Mouse (Mus musculus) heart, adult 2 months (tissue): ENCODE measurements around the gene Brd1. TPM values are rescaled to one million over a fixed set of nuclear protein-coding genes. Genes with fewer than 3 reads are reported as not detected.

Source experiments
- DNase-seq, 2 experiments: peaks; one replicate each; pipeline ENCODE4 v3.0.0; 2021
- H3K27ac ChIP-seq: fragments of 200-600 bp; 2 replicates; pipeline ENCODE4 v1.8.1; 2022
- H3K27me3 ChIP-seq: fragments of 200-500 bp; 2 replicates; pipeline ENCODE4 v1.6.1; 2012; ENCODE audit warnings: mild to moderate bottlenecking, low read length, inconsistent platforms, mixed read lengths; ENCODE audit not compliant: control insufficient read depth, insufficient read depth
- H3K36me3 ChIP-seq: fragments of 200-500 bp; 2 replicates; pipeline ENCODE4 v1.6.1; 2012; ENCODE audit warnings: low read length, inconsistent platforms; ENCODE audit not compliant: control insufficient read depth, insufficient read depth
- H3K4me1 ChIP-seq: fragments of 200-500 bp; 2 replicates; pipeline ENCODE4 v1.6.1; 2011; ENCODE audit warnings: low read length; ENCODE audit not compliant: control insufficient read depth, insufficient read depth
- H3K4me3 ChIP-seq: fragments of 200-600 bp; 2 replicates; pipeline ENCODE4 v1.8.1; 2022
- H3K79me2 ChIP-seq: fragments of 200-500 bp; replicated peaks from 2 replicates; pipeline ENCODE4 v1.6.1; 2012; ENCODE audit warnings: mild to moderate bottlenecking, inconsistent platforms, low read length, moderate library complexity, mixed read lengths; ENCODE audit not compliant: control insufficient read depth, insufficient read depth
- H3K9ac ChIP-seq: fragments of 200-500 bp; 2 replicates; pipeline ENCODE4 v1.6.1; 2012; ENCODE audit warnings: low read depth, mild to moderate bottlenecking, control low read depth, inconsistent platforms, low read length, mixed read lengths
- CTCF ChIP-seq: fragments of 200-600 bp; IDR thresholded peaks from 2 replicates; pipeline ENCODE4 v1.8.1; 2022; ENCODE audit warnings: antibody characterized with exemption, mild to moderate bottlenecking, moderate library complexity
- EP300 ChIP-seq: fragments of 200-500 bp; IDR thresholded peaks from 2 replicates; pipeline ENCODE4 v1.6.1; 2011; ENCODE audit warnings: low read depth, low read length, control low read depth; ENCODE audit not compliant: insufficient read depth
- POLR2A ChIP-seq: fragments of 200-500 bp; IDR thresholded peaks from 2 replicates; pipeline ENCODE4 v1.6.1; 2011; ENCODE audit warnings: mild to moderate bottlenecking, low read depth, low read length, control low read depth; ENCODE audit not compliant: insufficient read depth
- WGBS: fragments of 180-500 bp; shearing (Covaris S2); methylation state at CpG from one replicate; pipeline ENCODE4 v1.1.7; 2018; 5-methylcytosine and 5-hydroxymethylcytosine counted together
- intact Hi-C: fragments of 180-260 bp; cut with DNase I; formaldehyde crosslinking; loops from one replicate; pipeline ENCODE4 v1.15.1; 2025
- polyA plus RNA-seq: library from polyadenylated mRNA; depleted of rRNA; stranded (reverse); fragments of >200 nt; gene quantifications from 2 replicates; pipeline ENCODE4 v1.2.3, GENCODE M21; 2012
- total RNA-seq, 2 experiments: library from RNA; stranded (reverse); gene quantifications; 2 replicates each; pipeline ENCODE4 v1.2.3; 2021

Brd1 gene
- total and polyA plus RNA-seq, 3 experiments, result 7.7 to 31.0 (median 28.7) TPM

DNA sequence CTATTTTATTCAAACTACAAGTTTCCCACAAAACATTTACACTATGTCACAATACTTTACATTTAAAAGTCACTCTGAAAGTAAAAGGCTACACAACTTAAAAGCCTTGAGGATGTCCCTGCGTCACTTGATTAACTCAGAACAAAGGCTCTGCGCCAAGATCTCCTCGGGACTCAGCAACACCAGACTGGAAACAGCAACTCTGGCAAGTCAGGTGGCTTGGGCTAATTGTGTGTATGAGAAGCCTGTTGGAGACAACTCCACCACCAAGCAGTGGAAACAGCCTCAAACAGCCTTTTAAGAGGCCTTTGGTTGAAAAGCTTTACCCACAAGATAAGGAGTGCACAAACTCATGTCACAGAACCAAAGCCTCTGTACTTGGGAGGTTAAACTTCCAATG, 31.5 kb downstream of the Brd1 start:
- peak overlapping the region; percentile 50 for H3K27ac ChIP-seq
- H3K4me3 ChIP-seq, result no peak overlapping the region
- no peak overlapping the region for H3K9ac ChIP-seq
- peaks cover 5% of the 10 kb centered on the region; the same call in 1 of the 2 replicates for H3K36me3 ChIP-seq
- peak in 1 of 2 experiments; percentile 62 for DNase-seq
- H3K4me1 ChIP-seq, result no peaks in the 10 kb centered on the region
- H3K79me2 ChIP-seq, result peaks cover 6% of the 10 kb centered on the region
- TF ChIP-seq EP300 (0 out of 2 replicates have a peak, but pooled peaks have one; percentile 56), CTCF (no peak)
- 27% methylated on average over 3 of the region's 3 CpGs for WGBS
- intact Hi-C loops, result no loop called here
- no peaks in the 10 kb centered on the region for H3K27me3 ChIP-seq

GRCm38 (mm10) chr15:88700759-88701158, 33.3 kb downstream of the Brd1 start:
- intact Hi-C loops, result no loop called here
- TF ChIP-seq EP300 (no peak), CTCF (no peak), POLR2A (no peak)
- Histone ChIP-seq H3K27ac (no peak overlapping the region), H3K9ac (no peak overlapping the region), H3K79me2 (peaks cover 2% of the 10 kb centered on the region), H3K4me3 (no peak overlapping the region), H3K27me3 (no peaks in the 10 kb centered on the region), H3K36me3 (peaks cover 5% of the 10 kb centered on the region; the same call in 1 of the 2 replicates), H3K4me1 (no peaks in the 10 kb centered on the region)
- no peak for DNase-seq
- WGBS, result 88% methylated on average over 18 of the region's 18 CpGs

GRCm38 (mm10) chr15:88699508-88699907, 34.5 kb downstream of the Brd1 start:
- H3K9ac ChIP-seq, result no peak overlapping the region
- peaks cover 2% of the 10 kb centered on the region; the same call in 1 of the 2 replicates for H3K4me1 ChIP-seq
- no peak overlapping the region for H3K27ac ChIP-seq
- no peak overlapping the region for H3K4me3 ChIP-seq
- H3K36me3 ChIP-seq, result peaks cover 5% of the 10 kb centered on the region; the same call in 1 of the 2 replicates
- no peaks in the 10 kb centered on the region for H3K27me3 ChIP-seq
- intact Hi-C loops, result no loop called here
- DNase-seq, result no peak
- TF ChIP-seq EP300 (no peak), POLR2A (no peak), CTCF (no peak)
- no peaks in the 10 kb centered on the region; the same call in none of the 2 replicates for H3K79me2 ChIP-seq
- 74% methylated on average over 5 of the region's 5 CpGs for WGBS

DNA sequence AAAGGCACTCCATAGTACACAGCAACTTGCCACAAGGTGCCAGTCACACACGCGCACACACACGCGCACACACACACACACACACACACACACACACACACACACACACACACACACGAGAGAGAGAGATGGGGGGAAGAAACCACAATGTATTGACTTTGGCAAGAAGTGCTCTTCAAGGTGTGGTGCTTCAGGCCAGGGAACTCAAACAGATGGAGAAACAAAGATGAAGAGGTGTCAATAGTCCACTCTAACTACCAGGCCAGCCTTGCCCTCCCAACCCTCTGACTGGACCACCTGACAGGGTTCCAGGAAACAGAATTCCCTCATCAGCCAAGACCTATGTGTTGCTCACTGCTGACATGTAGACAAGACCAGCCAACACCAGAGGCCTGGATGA, 36.4 kb downstream of the Brd1 start:
- intact Hi-C loops, result no loop called here
- WGBS, result 84% methylated on average over 5 of the region's 5 CpGs

DNA sequence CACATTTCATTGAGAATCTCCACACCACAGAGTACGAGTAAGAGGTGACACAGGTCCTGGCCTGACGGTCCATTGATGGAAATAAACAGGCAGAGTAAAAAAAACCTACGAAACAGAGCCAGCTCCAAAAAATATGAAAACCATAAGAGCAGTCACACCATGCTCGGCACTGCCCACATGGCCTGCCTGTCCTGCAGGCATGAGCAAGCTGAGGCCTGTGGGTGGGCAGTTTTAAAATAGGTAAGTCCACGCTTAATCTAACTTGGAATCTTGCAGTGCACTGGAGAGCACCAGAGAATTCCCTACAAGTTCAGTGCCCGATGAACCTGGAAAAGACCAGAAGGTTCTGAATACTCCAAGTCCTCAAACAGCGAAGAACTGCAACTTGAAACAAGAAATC, 38.0 kb downstream of the Brd1 start:
- Histone ChIP-seq H3K27me3 (no peaks in the 10 kb centered on the region), H3K27ac (no peak overlapping the region), H3K36me3 (no peaks in the 10 kb centered on the region; the same call in 1 of the 2 replicates), H3K9ac (no peak overlapping the region), H3K4me1 (peaks cover 2% of the 10 kb centered on the region; the same call in 1 of the 2 replicates), H3K79me2 (no peaks in the 10 kb centered on the region; the same call in 1 of the 2 replicates), H3K4me3 (no peak overlapping the region)
- 90% methylated on average over 7 of the region's 7 CpGs for WGBS
- no peak for DNase-seq
- intact Hi-C loops, result no loop called here
- TF ChIP-seq EP300 (no peak), POLR2A (no peak), CTCF (no peak)

More for the DNA sequence above, 36.4 kb downstream of the Brd1 start:
- no peak for DNase-seq
- no peaks in the 10 kb centered on the region for H3K27me3 ChIP-seq
- TF ChIP-seq CTCF (no peak), POLR2A (no peak), EP300 (no peak)
- H3K36me3 ChIP-seq, result peaks cover 2% of the 10 kb centered on the region; the same call in 1 of the 2 replicates
- no peak overlapping the region for H3K9ac ChIP-seq
- H3K27ac ChIP-seq, result no peak overlapping the region
- H3K4me3 ChIP-seq, result no peak overlapping the region
- H3K79me2 ChIP-seq, result no peaks in the 10 kb centered on the region; the same call in 1 of the 2 replicates
- peaks cover 2% of the 10 kb centered on the region; the same call in 1 of the 2 replicates for H3K4me1 ChIP-seq

- H3K4me1 ChIP-seq, result peaks cover 2% of the 10 kb centered on the region; the same call in 1 of the 2 replicates
- no peak overlapping the region for H3K4me3 ChIP-seq
- no peaks in the 10 kb centered on the region; the same call in 1 of the 2 replicates for H3K79me2 ChIP-seq
- no peak overlapping the region for H3K9ac ChIP-seq
- no peak for DNase-seq
- no peaks in the 10 kb centered on the region for H3K27me3 ChIP-seq
- no peak overlapping the region for H3K27ac ChIP-seq
- WGBS, result 27% methylated on average over 5 of the region's 5 CpGs
- TF ChIP-seq EP300 (no peak), CTCF (no peak), POLR2A (no peak)
- intact Hi-C loops, result no loop called here
- H3K36me3 ChIP-seq, result no peaks in the 10 kb centered on the region
Observed at GRCm38 (mm10) chr15:88694033-88694432, 40.0 kb downstream of the Brd1 start.
